Mouse (Mus musculus) intestine, embryonic 14.5 days (tissue): ENCODE measurements around the gene Alkbh2. TPM values are rescaled to one million over a fixed set of nuclear protein-coding genes. Genes with fewer than 3 reads are reported as not detected.

ENCODE experiments used
- ATAC-seq: fragments of 200-750 bp; cut with Nextera tagmentation; replicated peaks from 2 replicates; pipeline ENCODE4 v1.8.0; 2017; ENCODE audit warnings: low read depth, moderate number of reproducible peaks, moderate TSS enrichment, moderate library complexity; ENCODE audit not compliant: low FRiP score, low TSS enrichment
- DNase-seq: peaks from one replicate; pipeline ENCODE4 v3.0.0-alpha.2; 2018; ENCODE audit warnings: low spot score
- H3K27ac ChIP-seq: fragments of 300-500 bp; sonication (generic); 2 replicates; pipeline ENCODE4 v1.5.1; 2014; ENCODE audit warnings: low read depth, mild to moderate bottlenecking, control low read depth
- H3K27me3 ChIP-seq: fragments of 300-500 bp; sonication (generic); replicated peaks from 2 replicates; pipeline ENCODE4 v1.6.1; 2014; ENCODE audit warnings: low read length, control low read depth; ENCODE audit not compliant: control insufficient read depth, insufficient read depth
- H3K36me3 ChIP-seq: fragments of 300-500 bp; sonication (generic); 2 replicates; pipeline ENCODE4 v1.6.1; 2014; ENCODE audit warnings: low read length, control low read depth; ENCODE audit not compliant: control insufficient read depth, insufficient read depth
- H3K4me1 ChIP-seq: fragments of 300-500 bp; sonication (generic); replicated peaks from 2 replicates; pipeline ENCODE4 v1.6.1; 2014; ENCODE audit warnings: low read length, control low read depth, mixed read lengths; ENCODE audit not compliant: control insufficient read depth, insufficient read depth
- H3K4me2 ChIP-seq: fragments of 300-500 bp; sonication (generic); 2 replicates; pipeline ENCODE4 v1.6.1; 2014; ENCODE audit warnings: low read length
- H3K4me3 ChIP-seq: fragments of 300-500 bp; sonication (generic); 2 replicates; pipeline ENCODE4 v1.5.1; 2014; ENCODE audit warnings: low read depth, low read length, control low read depth, mixed read lengths
- H3K9ac ChIP-seq: fragments of 300-500 bp; sonication (generic); 2 replicates; pipeline ENCODE4 v1.6.1; 2014; ENCODE audit warnings: mild to moderate bottlenecking, low read length
- H3K9me3 ChIP-seq: fragments of 300-500 bp; sonication (generic); 2 replicates; pipeline ENCODE4 v1.6.1; 2016; ENCODE audit warnings: low read length, control low read depth; ENCODE audit not compliant: control insufficient read depth
- WGBS: fragments of 180-500 bp; shearing (Covaris S2); extraction: QIAGEN DNeasy Blood & Tissue Kit; methylation state at CpG from one replicate; pipeline ENCODE4 v1.1.7; 2014; 5-methylcytosine and 5-hydroxymethylcytosine counted together
- polyA plus RNA-seq: library from polyadenylated mRNA; unstranded; fragments of >200 nt; fragmentation: Nextera tagmentation; extraction: Ambion mirVana; gene quantifications from 2 replicates; pipeline ENCODE4 v1.2.1, GENCODE M21; 2014

The Alkbh2 gene
- polyA plus RNA-seq, 1 experiment from 2014 or later = 9.4 TPM

DNA sequence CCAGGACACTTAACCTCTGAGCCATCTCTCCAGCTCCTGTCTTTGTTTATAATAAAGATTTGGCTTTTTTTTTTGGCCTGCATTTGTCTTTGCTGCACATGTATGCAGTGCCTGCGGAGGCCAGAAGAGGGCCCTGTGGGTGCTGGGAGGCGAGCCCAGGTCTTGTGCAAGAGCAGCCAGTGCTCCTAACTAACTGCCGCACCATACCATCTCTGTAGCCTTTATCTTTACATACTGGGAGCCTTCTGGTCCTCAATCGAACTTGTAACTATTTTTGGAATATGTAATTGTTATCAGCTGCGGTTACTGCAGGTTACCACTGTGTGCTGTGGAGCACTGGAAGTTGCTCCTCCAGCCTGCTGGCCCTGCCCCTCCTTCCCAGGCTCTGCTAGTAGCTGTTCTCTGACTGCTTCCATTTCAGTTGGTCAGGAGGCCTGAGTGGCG is 6.1 kb upstream of the Alkbh2 start:
- peaks cover 14% of the 10 kb centered on the region for H3K36me3 ChIP-seq
- no peaks in the 10 kb centered on the region for H3K9me3 ChIP-seq
- 62% methylated on average over 6 of the region's 6 CpGs for WGBS
- H3K4me1 ChIP-seq = peaks cover 33% of the 10 kb centered on the region
- ATAC-seq = no peak
- no peak overlapping the region for H3K4me2 ChIP-seq
- no peak overlapping the region for H3K4me3 ChIP-seq
- H3K27ac ChIP-seq = no peak overlapping the region
- H3K9ac ChIP-seq = no peak overlapping the region
- DNase-seq = peak; percentile 68
- no peaks in the 10 kb centered on the region for H3K27me3 ChIP-seq

DNA sequence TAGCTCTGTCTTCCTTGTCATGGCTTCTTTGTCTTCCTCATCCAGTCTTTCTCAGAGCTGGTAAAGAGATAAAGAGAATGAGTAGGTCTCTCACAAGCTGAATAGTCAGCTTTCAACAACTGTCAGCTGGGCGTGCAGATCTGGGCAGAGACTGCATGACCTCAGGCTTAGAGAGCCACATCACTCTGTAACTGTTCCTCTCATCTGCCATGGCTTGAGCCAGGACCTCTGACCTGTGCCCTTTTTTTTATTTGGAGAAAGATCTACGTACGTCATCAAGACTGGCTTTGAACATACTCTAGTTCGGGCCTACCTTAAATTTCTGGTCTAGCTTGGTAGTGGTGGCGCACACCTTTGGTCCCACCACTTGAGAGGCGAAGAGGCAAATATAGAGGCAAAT is 4.8 kb upstream of the Alkbh2 start:
- DNase-seq = no peak
- H3K27ac ChIP-seq = no peak overlapping the region
- no peak for ATAC-seq
- H3K4me3 ChIP-seq = no peak overlapping the region
- no peaks in the 10 kb centered on the region for H3K27me3 ChIP-seq
- peaks cover 12% of the 10 kb centered on the region for H3K36me3 ChIP-seq
- H3K9ac ChIP-seq = no peak overlapping the region
- no peak overlapping the region for H3K4me2 ChIP-seq
- peaks cover 26% of the 10 kb centered on the region for H3K4me1 ChIP-seq
- WGBS = 88% methylated on average over 6 of the region's 6 CpGs
- no peaks in the 10 kb centered on the region for H3K9me3 ChIP-seq

DNA sequence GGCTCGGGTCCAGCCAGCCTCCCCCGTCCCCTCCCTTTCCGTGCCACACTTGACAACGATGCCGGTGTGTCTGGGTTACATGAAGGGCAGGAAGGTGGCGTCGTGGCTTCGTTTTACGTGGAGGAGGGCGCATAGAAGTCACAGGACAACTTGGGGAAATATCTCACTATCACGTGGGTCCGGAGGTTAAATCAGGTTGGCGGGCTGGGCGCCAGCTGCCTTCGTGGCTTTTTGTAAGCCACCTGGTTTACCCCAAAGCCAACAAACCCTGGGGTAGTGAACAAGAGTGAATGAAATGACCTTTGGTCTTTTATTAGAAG is 3.5 kb upstream of the Alkbh2 start:
- ATAC-seq = no peak
- no peaks in the 10 kb centered on the region for H3K27me3 ChIP-seq
- H3K9ac ChIP-seq = peak overlapping the region; percentile 64
- H3K4me2 ChIP-seq = peak overlapping the region; percentile 95
- no peak for DNase-seq
- peak overlapping the region; percentile 77 for H3K27ac ChIP-seq
- peak overlapping the region; percentile 90 for H3K4me3 ChIP-seq
- H3K9me3 ChIP-seq = no peaks in the 10 kb centered on the region
- under 1% methylated on average over 15 of the region's 15 CpGs for WGBS
- H3K4me1 ChIP-seq = peaks cover 23% of the 10 kb centered on the region
- H3K36me3 ChIP-seq = 0 out of 2 replicates have a peak, but pooled peaks cover 5% of the 10 kb centered on the region

DNA sequence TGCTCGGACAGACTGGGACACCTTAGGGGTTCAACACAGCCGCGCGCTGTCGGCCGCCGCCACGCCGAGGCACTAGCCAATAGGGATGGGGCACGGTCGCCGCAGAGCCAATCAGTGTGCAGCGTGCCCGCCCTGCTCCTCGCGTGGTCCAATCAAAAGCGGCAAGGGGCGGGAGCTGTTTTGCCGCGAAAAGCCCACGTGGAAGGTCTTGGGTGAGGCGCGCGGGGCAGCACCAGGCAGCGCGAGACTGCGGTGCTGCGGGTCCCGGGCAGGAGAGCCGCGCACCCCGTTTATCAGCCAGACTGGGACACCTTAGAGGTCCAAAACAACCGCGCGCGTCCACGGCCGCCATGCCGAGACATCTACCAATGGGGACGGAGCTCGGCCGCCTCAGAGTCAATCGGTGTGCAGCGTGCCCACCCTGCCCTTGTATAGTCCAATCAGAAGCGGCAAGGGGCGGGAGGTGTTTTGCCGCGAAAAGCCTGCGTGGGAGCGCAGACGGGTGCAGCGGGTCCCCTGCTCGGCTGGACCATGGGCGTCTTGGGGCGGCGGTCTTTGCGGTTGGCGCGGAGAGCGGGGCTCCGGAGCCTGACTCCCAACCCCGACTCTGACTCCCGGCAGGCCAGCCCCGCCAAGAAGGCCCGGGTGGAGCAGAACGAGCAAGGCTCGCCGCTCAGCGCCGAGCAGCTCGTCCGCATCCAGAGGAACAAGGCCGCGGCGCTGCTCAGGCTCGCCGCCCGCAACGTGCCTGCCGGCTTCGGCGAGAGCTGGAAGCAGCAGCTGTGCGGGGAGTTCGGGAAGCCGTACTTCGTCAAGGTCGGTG is 2.9 kb upstream of the Alkbh2 start:
- Histone ChIP-seq H3K4me1 (peaks cover 23% of the 10 kb centered on the region), H3K27me3 (no peaks in the 10 kb centered on the region), H3K9ac (peak overlapping the region; percentile 64), H3K9me3 (no peaks in the 10 kb centered on the region), H3K27ac (peak overlapping the region; percentile 77), H3K36me3 (no peaks in the 10 kb centered on the region), H3K4me3 (peak overlapping the region; percentile 90), H3K4me2 (peak overlapping the region; percentile 95)
- under 1% methylated on average over 87 of the region's 87 CpGs for WGBS
- ATAC-seq (peak; percentile 99), DNase-seq (peak; percentile 98)

DNA sequence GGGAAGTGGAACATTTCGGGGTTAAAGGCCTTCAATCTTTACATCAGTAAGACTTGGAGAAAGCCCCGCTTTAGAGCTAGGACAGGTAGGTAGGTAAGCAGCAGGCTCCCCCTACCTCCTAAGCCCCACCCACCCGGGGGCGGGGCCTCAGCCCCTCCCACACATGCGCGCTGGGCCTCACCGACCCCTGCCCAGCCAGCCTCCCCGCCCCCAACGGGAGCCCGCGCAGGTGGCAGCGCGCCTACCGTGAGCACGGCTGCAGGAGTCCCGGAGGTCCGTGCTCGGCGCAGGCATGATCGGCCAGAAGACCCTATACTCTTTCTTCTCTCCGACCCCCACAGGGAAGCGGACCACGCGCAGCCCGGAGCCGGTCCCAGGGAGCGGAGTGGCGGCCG is 2.2 kb upstream of the Alkbh2 start, which contains the start of gene Ung:
Gene Ung, plus strand, starts transcription at position 176 of the 395 bp plus-strand sequence.
- Histone ChIP-seq H3K36me3 (0 out of 2 replicates have a peak, but pooled peaks cover 2% of the 10 kb centered on the region), H3K4me1 (peaks cover 23% of the 10 kb centered on the region), H3K27me3 (no peaks in the 10 kb centered on the region), H3K9me3 (no peaks in the 10 kb centered on the region), H3K9ac (peak within 1 kb of the TSS; percentile 64), H3K27ac (peak within 1 kb of the TSS; percentile 77), H3K4me3 (peak within 1 kb of the TSS; percentile 90), H3K4me2 (peak within 1 kb of the TSS; percentile 95)
- DNase-seq (no peak), ATAC-seq (peak; percentile 44)
- WGBS = 2% methylated on average over 28 of the region's 29 CpGs

DNA sequence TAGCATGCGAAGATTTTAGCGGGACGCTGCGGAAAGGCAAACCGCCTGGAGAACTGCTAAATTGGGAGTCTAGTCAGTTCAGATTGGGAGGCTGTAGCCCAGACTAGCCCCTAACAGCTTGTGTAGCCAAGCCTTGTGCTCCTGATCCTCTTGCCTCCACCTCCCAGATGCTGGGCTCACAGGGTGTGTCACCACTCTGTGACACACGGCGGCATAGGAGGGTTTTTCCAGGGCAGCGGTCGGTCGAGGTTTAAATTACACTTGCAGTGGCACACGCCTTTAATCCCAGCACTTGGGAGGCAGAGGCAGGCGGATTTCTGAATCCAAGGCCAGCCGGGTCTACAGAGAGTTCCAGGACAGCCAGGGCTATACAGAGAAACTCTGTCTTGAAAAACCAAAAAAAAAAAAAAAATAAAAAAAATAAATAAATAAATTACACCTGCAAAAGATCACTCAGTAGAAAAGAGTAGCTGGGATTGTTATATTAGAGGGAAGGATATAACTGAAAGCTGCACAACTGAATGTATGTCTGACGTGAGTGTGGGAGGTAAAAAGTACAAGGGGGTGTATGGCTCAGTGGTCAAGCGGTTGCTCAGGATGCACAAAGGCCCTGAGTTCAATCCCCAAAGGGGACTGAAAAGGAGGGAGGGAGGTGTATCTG is 1.7 kb upstream of the Alkbh2 start:
- Histone ChIP-seq H3K4me3 (peak overlapping the region; percentile 90), H3K9ac (no peak overlapping the region), H3K4me2 (peak overlapping the region; percentile 95), H3K9me3 (no peaks in the 10 kb centered on the region), H3K36me3 (0 out of 2 replicates have a peak, but pooled peaks cover 6% of the 10 kb centered on the region), H3K27ac (no peak overlapping the region), H3K27me3 (no peaks in the 10 kb centered on the region), H3K4me1 (peaks cover 23% of the 10 kb centered on the region)
- WGBS = 77% methylated on average over 15 of the region's 15 CpGs
- ATAC-seq = no peak
- DNase-seq = no peak

DNA sequence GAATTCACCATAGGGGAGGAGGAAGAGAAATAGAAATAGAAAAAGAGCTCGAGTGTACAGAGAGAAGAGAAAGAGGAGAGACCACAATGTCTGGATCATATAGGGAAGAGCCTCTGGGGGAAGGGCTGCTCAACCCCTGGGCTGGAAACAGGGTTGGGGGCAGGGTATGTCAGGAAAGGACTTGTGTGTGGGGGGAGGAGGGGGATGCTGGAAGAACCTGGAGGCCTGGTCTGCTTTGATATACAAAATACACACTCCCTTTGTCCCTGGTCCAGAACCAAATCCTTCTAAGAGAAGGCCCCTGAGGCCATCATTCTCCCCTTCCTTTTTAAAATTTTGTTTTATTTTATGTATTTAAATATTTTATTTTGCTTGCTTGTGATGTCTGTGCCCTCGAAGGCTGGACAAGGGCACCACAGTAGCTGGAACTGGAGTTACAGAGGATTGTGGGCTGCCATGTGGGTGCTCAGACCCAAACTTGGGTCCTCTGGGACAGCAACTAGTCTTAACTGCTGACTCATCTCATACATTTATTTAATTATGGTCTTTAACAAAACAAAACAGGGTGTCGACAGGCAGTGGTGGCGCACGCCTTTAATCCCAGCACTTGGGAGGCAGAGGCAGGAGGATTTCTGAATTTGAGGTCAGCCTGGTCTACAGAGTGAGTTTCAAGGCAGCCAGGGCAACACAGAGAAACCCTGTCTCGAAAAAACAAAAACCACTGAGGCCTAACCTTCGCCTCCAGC is 1.3 kb downstream of the Alkbh2 start:
- no peak for ATAC-seq
- peaks cover 4% of the 10 kb centered on the region for H3K4me1 ChIP-seq
- H3K9ac ChIP-seq = no peak overlapping the region
- peak overlapping the region; percentile 64 for H3K4me2 ChIP-seq
- peak overlapping the region; percentile 44; the same call in 1 of the 2 replicates for H3K4me3 ChIP-seq
- H3K27me3 ChIP-seq = no peaks in the 10 kb centered on the region
- H3K9me3 ChIP-seq = no peaks in the 10 kb centered on the region
- H3K36me3 ChIP-seq = peaks cover 23% of the 10 kb centered on the region
- peak overlapping the region; percentile 78 for H3K27ac ChIP-seq
- no peak for DNase-seq
- WGBS = 88% methylated on average over 7 of the region's 7 CpGs

DNA sequence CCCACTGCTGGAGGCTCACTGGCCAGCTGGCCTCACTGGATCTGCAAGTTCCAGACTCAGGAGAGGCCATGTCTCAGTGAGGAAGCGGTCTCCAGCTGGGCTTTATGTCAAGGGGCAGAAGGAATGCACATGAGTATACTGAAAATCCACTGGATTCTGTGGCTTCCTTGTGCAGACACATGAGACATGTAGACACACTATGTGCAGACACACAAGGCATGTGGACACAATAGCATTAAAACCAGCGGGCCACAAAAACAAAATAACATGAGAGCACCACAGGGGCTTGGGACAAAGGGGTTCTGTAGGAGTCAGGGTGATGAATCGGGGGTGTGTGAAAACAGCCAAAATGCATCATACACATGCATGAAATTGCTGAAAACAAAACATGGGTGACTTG is 2.0 kb downstream of the Alkbh2 start:
- Histone ChIP-seq H3K27ac (no peak overlapping the region), H3K4me2 (no peak overlapping the region), H3K4me1 (no peaks in the 10 kb centered on the region), H3K9me3 (no peaks in the 10 kb centered on the region), H3K9ac (no peak overlapping the region), H3K36me3 (peaks cover 30% of the 10 kb centered on the region), H3K4me3 (no peak overlapping the region), H3K27me3 (no peaks in the 10 kb centered on the region)
- DNase-seq (no peak), ATAC-seq (no peak)
- WGBS = 92% methylated on average over 3 of the region's 3 CpGs
